Mouse (Mus musculus) intestine, postnatal 0 days (tissue): ENCODE results near the gene Parp4. TPM values are rescaled to one million over a fixed set of nuclear protein-coding genes. Genes with fewer than 3 reads are reported as not detected.
A peak's percentile ranks its signal among the peaks of the same experiment; 100 is the strongest.

ENCODE experiments used
- ATAC-seq: fragments of 200-750 bp; cut with Nextera tagmentation; 2 replicates; pipeline ENCODE4 v1.8.0; 2017; ENCODE audit warnings: mild to moderate bottlenecking, moderate TSS enrichment, moderate library complexity
- H3K27ac ChIP-seq: fragments of 300-500 bp; sonication (generic); 2 replicates; pipeline ENCODE4 v1.5.1; 2014; ENCODE audit warnings: mild to moderate bottlenecking, low read depth, low read length, moderate library complexity
- H3K27me3 ChIP-seq: fragments of 300-500 bp; sonication (generic); replicated peaks from 2 replicates; pipeline ENCODE4 v1.6.1; 2014; ENCODE audit warnings: low read length, mixed read lengths; ENCODE audit not compliant: control insufficient read depth, insufficient read depth
- H3K36me3 ChIP-seq: fragments of 300-500 bp; sonication (generic); 2 replicates; pipeline ENCODE4 v1.6.1; 2014; ENCODE audit warnings: mild to moderate bottlenecking, moderate library complexity; ENCODE audit not compliant: control insufficient read depth, insufficient read depth
- H3K4me1 ChIP-seq: fragments of 300-500 bp; sonication (generic); replicated peaks from 2 replicates; pipeline ENCODE4 v1.6.1; 2014; ENCODE audit warnings: antibody characterized with exemption, low read length, mixed read lengths; ENCODE audit not compliant: control insufficient read depth, insufficient read depth
- H3K4me2 ChIP-seq: fragments of 300-500 bp; sonication (generic); replicated peaks from 2 replicates; pipeline ENCODE4 v1.6.1; 2014; ENCODE audit warnings: low read depth, mild to moderate bottlenecking, moderate library complexity
- H3K4me3 ChIP-seq: fragments of 300-500 bp; sonication (generic); 2 replicates; pipeline ENCODE4 v1.5.1; 2014; ENCODE audit warnings: low read depth, low read length
- H3K9ac ChIP-seq: fragments of 300-500 bp; sonication (generic); 2 replicates; pipeline ENCODE4 v1.6.1; 2014; ENCODE audit warnings: mild to moderate bottlenecking, low read depth, low read length
- H3K9me3 ChIP-seq: fragments of 300-500 bp; sonication (generic); 2 replicates; pipeline ENCODE4 v1.6.1; 2016; ENCODE audit warnings: mixed run types; ENCODE audit not compliant: control insufficient read depth
- CTCF ChIP-seq: sonication (generic); IDR thresholded peaks from 2 replicates; pipeline ENCODE4 v1.5.1; 2016; ENCODE audit warnings: low read depth, mild to moderate bottlenecking, control low read depth, antibody characterized with exemption, moderate library complexity
- WGBS: fragments of 180-500 bp; shearing (Covaris S2); extraction: QIAGEN DNeasy Blood & Tissue Kit; methylation state at CpG from one replicate; pipeline ENCODE4 v1.1.7; 2014; 5-methylcytosine and 5-hydroxymethylcytosine counted together
- polyA plus RNA-seq: library from polyadenylated mRNA; unstranded; fragments of >200 nt; fragmentation: Nextera tagmentation; extraction: Ambion mirVana; gene quantifications from 2 replicates; pipeline ENCODE4 v1.2.1, GENCODE M21; 2015

Gene Parp4
- polyA plus RNA-seq, 1 experiment from 2014 or later: 12.2 TPM

GRCm38 (mm10) chr14:56666909-56667308, 91.5 kb downstream of the Parp4 start:
- Histone ChIP-seq H3K4me3 (no peak overlapping the region), H3K9me3 (no peaks in the 10 kb centered on the region), H3K9ac (no peak overlapping the region), H3K4me1 (no peaks in the 10 kb centered on the region; the same call in 1 of the 2 replicates), H3K36me3 (no peaks in the 10 kb centered on the region), H3K27ac (no peak overlapping the region), H3K4me2 (no peak overlapping the region), H3K27me3 (no peaks in the 10 kb centered on the region)
- WGBS: 81% methylated on average over 3 of the region's 3 CpGs
- no peak for ATAC-seq
- TF ChIP-seq CTCF: no peak

GRCm38 (mm10) chr14:56667969-56668802, 92.8 kb downstream of the Parp4 start, which contains the start of gene Mphosph8:
TSS of gene Mphosph8 (plus strand) at chr14:56668248.
- no peaks in the 10 kb centered on the region for H3K27me3 ChIP-seq
- no peak for TF ChIP-seq CTCF
- H3K4me1 ChIP-seq: no peaks in the 10 kb centered on the region; the same call in 1 of the 2 replicates
- WGBS: under 1% methylated on average over 70 of the region's 70 CpGs
- H3K9me3 ChIP-seq: no peaks in the 10 kb centered on the region
- H3K36me3 ChIP-seq: peaks cover 4% of the 10 kb centered on the region; the same call in 1 of the 2 replicates
- peak within 1 kb of the TSS; percentile 57 for H3K9ac ChIP-seq
- ATAC-seq: peak; percentile 100
- peak within 1 kb of the TSS; percentile 74 for H3K4me3 ChIP-seq
- H3K4me2 ChIP-seq: peak within 1 kb of the TSS; percentile 89
- H3K27ac ChIP-seq: peak within 1 kb of the TSS; percentile 82

GRCm38 (mm10) chr14:56669046-56669620, 93.7 kb downstream of the Parp4 start:
- H3K9me3 ChIP-seq: no peaks in the 10 kb centered on the region
- peak overlapping the region; percentile 57 for H3K9ac ChIP-seq
- TF ChIP-seq CTCF: no peak
- peak overlapping the region; percentile 89 for H3K4me2 ChIP-seq
- H3K4me1 ChIP-seq: no peaks in the 10 kb centered on the region; the same call in 1 of the 2 replicates
- H3K27ac ChIP-seq: no peak overlapping the region
- H3K27me3 ChIP-seq: no peaks in the 10 kb centered on the region
- peaks cover 7% of the 10 kb centered on the region; the same call in 1 of the 2 replicates for H3K36me3 ChIP-seq
- under 1% methylated on average over 13 of the region's 13 CpGs for WGBS
- peak overlapping the region; percentile 74 for H3K4me3 ChIP-seq
- ATAC-seq: no peak

- ATAC-seq: no peak
Observed at GRCm38 (mm10) chr14:56685426-56685825, 110.0 kb downstream of the Parp4 start.

GRCm38 (mm10) chr14:56689116-56689515, 113.7 kb downstream of the Parp4 start:
- no peaks in the 10 kb centered on the region for H3K9me3 ChIP-seq
- WGBS: 88% methylated on average over 1 of the region's 1 CpGs
- H3K27me3 ChIP-seq: no peaks in the 10 kb centered on the region
- no peak overlapping the region for H3K4me2 ChIP-seq
- no peak for TF ChIP-seq CTCF
- H3K4me1 ChIP-seq: no peaks in the 10 kb centered on the region
- H3K36me3 ChIP-seq: peaks cover 76% of the 10 kb centered on the region
- H3K27ac ChIP-seq: no peak overlapping the region
- no peak for ATAC-seq
- H3K9ac ChIP-seq: no peak overlapping the region
- H3K4me3 ChIP-seq: no peak overlapping the region

More at GRCm38 (mm10) chr14:56685426-56685825, 110.0 kb downstream of the Parp4 start:
- H3K4me3 ChIP-seq: no peak overlapping the region
- H3K9me3 ChIP-seq: no peaks in the 10 kb centered on the region
- no peaks in the 10 kb centered on the region for H3K27me3 ChIP-seq
- TF ChIP-seq CTCF: no peak
- no peak overlapping the region for H3K4me2 ChIP-seq
- 34% methylated on average over 1 of the region's 1 CpGs for WGBS
- H3K36me3 ChIP-seq: peaks cover 55% of the 10 kb centered on the region
- no peaks in the 10 kb centered on the region for H3K4me1 ChIP-seq
- no peak overlapping the region for H3K9ac ChIP-seq
- no peak overlapping the region for H3K27ac ChIP-seq

GRCm38 (mm10) chr14:56689766-56690165, 114.3 kb downstream of the Parp4 start:
- no peak for ATAC-seq
- Histone ChIP-seq H3K4me2 (no peak overlapping the region), H3K9ac (no peak overlapping the region), H3K27ac (no peak overlapping the region), H3K9me3 (no peaks in the 10 kb centered on the region), H3K27me3 (no peaks in the 10 kb centered on the region), H3K4me1 (no peaks in the 10 kb centered on the region), H3K36me3 (peaks cover 77% of the 10 kb centered on the region), H3K4me3 (no peak overlapping the region)
- no peak for TF ChIP-seq CTCF
- WGBS: 81% methylated on average over 1 of the region's 1 CpGs
